Mouse (Mus musculus) natural killer cell, adult 2 months (primary cell): ENCODE results near the gene Ppp4r1.
A peak's percentile ranks its signal among the peaks of the same experiment; 100 is the strongest.

Source experiments
- DNase-seq, 2 experiments: peaks; one replicate each; pipeline ENCODE4 v3.0.0; 2022; ENCODE audit warnings: low spot score in 2 of 2

Ppp4r1 gene

GRCm38 (mm10) chr17:65802026-65802425, 19.7 kb downstream of the Ppp4r1 start:
- no peak for DNase-seq

GRCm38 (mm10) chr17:65805966-65806365, 23.6 kb downstream of the Ppp4r1 start:
- DNase-seq: no peak

- DNase-seq: no peak
Measured at GRCm38 (mm10) chr17:65806416-65806815, 24.0 kb downstream of the Ppp4r1 start.

GRCm38 (mm10) chr17:65811032-65811431, 28.7 kb downstream of the Ppp4r1 start:
- DNase-seq: no peak

- no peak for DNase-seq
Measured at GRCm38 (mm10) chr17:65813763-65814162, 31.4 kb downstream of the Ppp4r1 start.

- DNase-seq: no peak
Measured at GRCm38 (mm10) chr17:65820197-65820596, 37.8 kb downstream of the Ppp4r1 start.

- DNase-seq: no peak
Measured at GRCm38 (mm10) chr17:65822423-65822822, 40.0 kb downstream of the Ppp4r1 start.

GRCm38 (mm10) chr17:65824246-65824645, 41.9 kb downstream of the Ppp4r1 start:
- DNase-seq: no peak

GRCm38 (mm10) chr17:65826257-65826656, 43.9 kb downstream of the Ppp4r1 start:
- peak; percentile 8 to 9 for DNase-seq

GRCm38 (mm10) chr17:65827119-65827840, 44.9 kb downstream of the Ppp4r1 start:
- peak in 1 of 2 experiments; percentile 5 for DNase-seq

GRCm38 (mm10) chr17:65827904-65828303, 45.5 kb downstream of the Ppp4r1 start:
- DNase-seq: no peak

- DNase-seq: no peak
Measured at GRCm38 (mm10) chr17:65828951-65829350, 46.6 kb downstream of the Ppp4r1 start.

- no peak for DNase-seq
Measured at GRCm38 (mm10) chr17:65830216-65830863, 48.0 kb downstream of the Ppp4r1 start.

- DNase-seq: no peak
Measured at GRCm38 (mm10) chr17:65833891-65834290, 51.5 kb downstream of the Ppp4r1 start.

- DNase-seq: no peak
Measured at GRCm38 (mm10) chr17:65836746-65837145, 54.4 kb downstream of the Ppp4r1 start.

GRCm38 (mm10) chr17:65839541-65840256, 57.3 kb downstream of the Ppp4r1 start:
- no peak for DNase-seq

GRCm38 (mm10) chr17:65842669-65843381, 60.5 kb downstream of the Ppp4r1 start:
- DNase-seq: no peak

GRCm38 (mm10) chr17:65845423-65845822, 63.0 kb downstream of the Ppp4r1 start:
- DNase-seq: no peak

GRCm38 (mm10) chr17:65847694-65848449, 65.5 kb downstream of the Ppp4r1 start:
- no peak for DNase-seq

- DNase-seq: no peak
Measured at GRCm38 (mm10) chr17:65850487-65850886, 68.1 kb downstream of the Ppp4r1 start.

- DNase-seq: no peak
Measured at GRCm38 (mm10) chr17:65851749-65852148, 69.4 kb downstream of the Ppp4r1 start.
